Mouse (Mus musculus) MEL (cell line): Measurements from ENCODE around the gene Mpeg1. TPM values are rescaled to one million over a fixed set of nuclear protein-coding genes. Genes with fewer than 3 reads are reported as not detected.

ENCODE experiments used
- DNase-seq: peaks from one replicate; pipeline ENCODE4 v3.0.0; 2011; ENCODE audit warnings: low read depth, low spot score
- H3K27ac ChIP-seq: 2 replicates; pipeline ENCODE4 v1.5.1; 2012; ENCODE audit warnings: low read depth, mild to moderate bottlenecking, control low read depth, low read length, moderate library complexity; ENCODE audit not compliant: control insufficient read depth
- H3K27me3 ChIP-seq, 2 experiments: fragments of 150-350 bp in 1 of 2; sonication (generic) in 1 of 2; 2 replicates each; pipeline ENCODE4 v1.6.1; 2012; ENCODE audit warnings: low read length in 2 of 2, mild to moderate bottlenecking in 2 of 2, improper control_type of control experiment in 1 of 2, moderate library complexity in 1 of 2; ENCODE audit not compliant: insufficient read depth in 2 of 2, control insufficient read depth in 1 of 2
- H3K36me3 ChIP-seq, 2 experiments: 2 replicates each; pipeline ENCODE4 v1.6.1; 2012 to 2014; ENCODE audit warnings: low read length in 2 of 2, improper control_type of control experiment in 1 of 2, inconsistent platforms in 1 of 2, mild to moderate bottlenecking in 1 of 2; ENCODE audit not compliant: insufficient read depth in 2 of 2, control insufficient read depth in 1 of 2
- H3K4me1 ChIP-seq, 2 experiments: fragments of 150-350 bp in 1 of 2; sonication (generic) in 1 of 2; 2 replicates each; pipeline ENCODE4 v1.6.1; 2012; ENCODE audit warnings: low read length in 2 of 2, improper control_type of control experiment in 1 of 2, mild to moderate bottlenecking in 1 of 2; ENCODE audit not compliant: insufficient read depth in 2 of 2, control insufficient read depth in 1 of 2
- H3K4me3 ChIP-seq, 2 experiments: fragments of 150-350 bp in 1 of 2; sonication (generic) in 1 of 2; 2 replicates each; pipeline ENCODE4 v1.5.1; 2012; ENCODE audit warnings: low read depth in 2 of 2, low read length in 2 of 2, mild to moderate bottlenecking in 2 of 2, moderate library complexity in 2 of 2, control low read depth in 1 of 2, improper control_type of control experiment in 1 of 2; ENCODE audit not compliant: control insufficient read depth in 1 of 2, insufficient read depth in 1 of 2
- H3K79me2 ChIP-seq: 2 replicates; pipeline ENCODE4 v1.6.1; 2012; ENCODE audit warnings: mild to moderate bottlenecking, low read length, moderate library complexity; ENCODE audit not compliant: control insufficient read depth, poor library complexity, insufficient read depth
- H3K9ac ChIP-seq: 2 replicates; pipeline ENCODE4 v1.6.1; 2012; ENCODE audit warnings: low read depth, mild to moderate bottlenecking, control low read depth, low read length, moderate library complexity; ENCODE audit not compliant: control insufficient read depth, poor library complexity, severe bottlenecking
- H3K9me3 ChIP-seq: fragments of 150-350 bp; sonication (generic); replicated peaks from 2 replicates; pipeline ENCODE4 v1.6.1; 2012; ENCODE audit warnings: mild to moderate bottlenecking, low read length, improper control_type of control experiment, moderate library complexity; ENCODE audit not compliant: insufficient read depth
- BHLHE40 ChIP-seq: IDR thresholded peaks from 2 replicates; pipeline ENCODE4 v1.6.1; 2012; ENCODE audit warnings: low read depth, mild to moderate bottlenecking, inconsistent platforms, low read length, improper control_type of control experiment, borderline replicate concordance
- CTCF ChIP-seq, 3 experiments: IDR thresholded peaks in 2 of 3; conservative IDR thresholded peaks in 1 of 3; 2 replicates each; pipeline ENCODE4 v1.5.1; 2011 to 2012; ENCODE audit warnings: low read length in 3 of 3, low read depth in 2 of 3, mild to moderate bottlenecking in 2 of 3, improper control_type of control experiment in 1 of 3, inconsistent platforms in 1 of 3, mixed read lengths in 1 of 3, moderate library complexity in 1 of 3; ENCODE audit not compliant: control insufficient read depth in 1 of 3, insufficient read depth in 1 of 3, poor library complexity in 1 of 3, severe bottlenecking in 1 of 3
- E2F4 ChIP-seq: IDR thresholded peaks from 2 replicates; pipeline ENCODE4 v1.6.1; 2011; ENCODE audit warnings: low read depth, low read length, improper control_type of control experiment, borderline replicate concordance
- ELF1 ChIP-seq: IDR thresholded peaks from 2 replicates; pipeline ENCODE4 v1.6.1; 2014; ENCODE audit warnings: low read depth, mild to moderate bottlenecking, inconsistent platforms, low read length, improper control_type of control experiment, moderate library complexity
- EP300 ChIP-seq, 2 experiments: IDR thresholded peaks; 2 replicates each; pipeline ENCODE4 v1.6.1; 2011; ENCODE audit warnings: improper control_type of control experiment in 2 of 2, low read length in 2 of 2, low read depth in 1 of 2, mild to moderate bottlenecking in 1 of 2
- HCFC1 ChIP-seq: IDR thresholded peaks from 2 replicates; pipeline ENCODE4 v1.6.1; 2012; ENCODE audit warnings: low read depth, mild to moderate bottlenecking, inconsistent platforms, low read length, improper control_type of control experiment, moderate library complexity
- KAT2A ChIP-seq: conservative IDR thresholded peaks from 2 replicates; pipeline ENCODE4 v1.6.1; 2012; ENCODE audit warnings: low read depth, low read length, improper control_type of control experiment, inconsistent platforms
- MAX ChIP-seq: IDR thresholded peaks from 2 replicates; pipeline ENCODE4 v1.6.1; 2011; ENCODE audit warnings: low read length, improper control_type of control experiment
- MEF2A ChIP-seq: IDR thresholded peaks from 2 replicates; pipeline ENCODE4 v1.6.1; 2014; ENCODE audit warnings: low read depth, mild to moderate bottlenecking, inconsistent platforms, low read length, improper control_type of control experiment; ENCODE audit not compliant: poor library complexity, insufficient replicate concordance, severe bottlenecking; ENCODE audit errors: extremely low read depth
- MYB ChIP-seq: IDR thresholded peaks from 2 replicates; pipeline ENCODE4 v1.6.1; 2011; ENCODE audit warnings: mild to moderate bottlenecking, low read depth, low read length, improper control_type of control experiment
- MYC ChIP-seq: IDR thresholded peaks from 2 replicates; pipeline ENCODE4 v1.6.1; 2011; ENCODE audit warnings: low read depth, mild to moderate bottlenecking, low read length, improper control_type of control experiment, moderate library complexity
- NELFE ChIP-seq: IDR thresholded peaks from 2 replicates; pipeline ENCODE4 v1.6.1; 2011; ENCODE audit warnings: low read depth, low read length, improper control_type of control experiment
- NRF1 ChIP-seq: IDR thresholded peaks from 2 replicates; pipeline ENCODE4 v1.6.1; 2014; ENCODE audit warnings: low read depth, mild to moderate bottlenecking, inconsistent platforms, low read length, improper control_type of control experiment, moderate library complexity; ENCODE audit not compliant: poor library complexity, insufficient read depth, severe bottlenecking
- POLR2A ChIP-seq, 2 experiments: IDR thresholded peaks; 2 replicates each; pipeline ENCODE4 v1.6.1; 2011 to 2012; ENCODE audit warnings: low read length in 2 of 2, mild to moderate bottlenecking in 2 of 2, control low read depth in 1 of 2, improper control_type of control experiment in 1 of 2, low read depth in 1 of 2, moderate library complexity in 1 of 2; ENCODE audit not compliant: control insufficient read depth in 1 of 2, insufficient read depth in 1 of 2, poor library complexity in 1 of 2
- POLR2AphosphoS2 ChIP-seq: IDR thresholded peaks from 2 replicates; pipeline ENCODE4 v1.6.1; 2011; ENCODE audit warnings: low read length, improper control_type of control experiment
- RAD21 ChIP-seq: IDR thresholded peaks from 2 replicates; pipeline ENCODE4 v1.6.1; 2011; ENCODE audit warnings: mild to moderate bottlenecking, low read depth, low read length, improper control_type of control experiment
- RCOR1 ChIP-seq: IDR thresholded peaks from 2 replicates; pipeline ENCODE4 v1.6.1; 2012; ENCODE audit warnings: low read depth, mild to moderate bottlenecking, inconsistent platforms, low read length, improper control_type of control experiment
- SIN3A ChIP-seq: IDR thresholded peaks from 2 replicates; pipeline ENCODE4 v1.6.1; 2012; ENCODE audit warnings: low read length, improper control_type of control experiment, inconsistent platforms
- SMC3 ChIP-seq: IDR thresholded peaks from 2 replicates; pipeline ENCODE4 v1.6.1; 2011; ENCODE audit warnings: low read depth, low read length, improper control_type of control experiment
- TBP ChIP-seq: IDR thresholded peaks from 2 replicates; pipeline ENCODE4 v1.8.0; 2011; ENCODE audit warnings: low read depth, low read length, improper control_type of control experiment
- UBTF ChIP-seq: IDR thresholded peaks from 2 replicates; pipeline ENCODE4 v1.6.1; 2012; ENCODE audit warnings: low read depth, mild to moderate bottlenecking, inconsistent platforms, low read length, improper control_type of control experiment, moderate library complexity, borderline replicate concordance; ENCODE audit not compliant: insufficient read depth
- USF2 ChIP-seq, 2 experiments: IDR thresholded peaks; 2 replicates each; pipeline ENCODE4 v1.6.1; 2011 to 2012; ENCODE audit warnings: improper control_type of control experiment in 2 of 2, low read length in 2 of 2, borderline replicate concordance in 1 of 2, inconsistent platforms in 1 of 2, low read depth in 1 of 2, mild to moderate bottlenecking in 1 of 2; ENCODE audit not compliant: insufficient read depth in 1 of 2
- ZC3H11A ChIP-seq: IDR thresholded peaks from 2 replicates; pipeline ENCODE4 v1.6.1; 2012; ENCODE audit warnings: low read depth, mild to moderate bottlenecking, inconsistent platforms, low read length, improper control_type of control experiment
- ZKSCAN1 ChIP-seq: IDR thresholded peaks from 2 replicates; pipeline ENCODE4 v1.6.1; 2012; ENCODE audit warnings: low read depth, mild to moderate bottlenecking, inconsistent platforms, low read length, improper control_type of control experiment, moderate library complexity
- ZMIZ1 ChIP-seq: IDR thresholded peaks from 2 replicates; pipeline ENCODE4 v1.6.1; 2012; ENCODE audit warnings: low read depth, mild to moderate bottlenecking, inconsistent platforms, low read length, improper control_type of control experiment, moderate library complexity
- ZNF384 ChIP-seq: IDR thresholded peaks from 2 replicates; pipeline ENCODE4 v1.6.1; 2012; ENCODE audit warnings: low read depth, mild to moderate bottlenecking, inconsistent platforms, low read length, improper control_type of control experiment
- polyA plus RNA-seq, 2 experiments: library from polyadenylated mRNA; stranded (reverse) in 1 of 2; unstranded in 1 of 2; fragments of >175 nt in 1 of 2; fragments of >200 nt in 1 of 2; gene quantifications; 2 replicates each; pipeline versions ENCODE4 v1.2.1 to v1.2.4; 2012; ENCODE audit warnings: low replicate concordance in 2 of 2, low read depth in 1 of 2; ENCODE audit not compliant: insufficient read length in 2 of 2, insufficient read depth in 1 of 2, missing spikeins in 1 of 2
- total RNA-seq: library from RNA; depleted of rRNA; stranded (reverse); fragments of 300-350 nt; gene quantifications from 2 replicates; pipeline ENCODE4 v1.2.3, GENCODE M21; 2012

Mpeg1 gene
- total and polyA plus RNA-seq, 3 experiments, result 0.07 TPM; not detected in 2

GRCm38 (mm10) chr19:12427101-12427500, 33.5 kb upstream of the Mpeg1 start:
- TF ChIP-seq BHLHE40 (no peak), ZNF384 (no peak), ZC3H11A (no peak), ZMIZ1 (no peak), HCFC1 (no peak), RCOR1 (no peak), MAX (no peak), ELF1 (no peak), UBTF (no peak), E2F4 (no peak), TBP (no peak), RAD21 (no peak), SIN3A (no peak), CTCF (IDR thresholded peaks at IDR 0.05 in 2 of 3, conservative IDR thresholded peaks at IDR 0.05 in 1 of 3; ENCODE audit: control insufficient read depth in 1 of 3, insufficient read depth in 1 of 3, low read depth in 2 of 3, low read length in 3 of 3, poor library complexity in 1 of 3, severe bottlenecking in 1 of 3) (no peak), MYC (no peak), SMC3 (no peak), ZKSCAN1 (no peak), POLR2A (IDR thresholded peaks at IDR 0.05; ENCODE audit: control insufficient read depth in 1 of 2, insufficient read depth in 1 of 2, low read depth in 1 of 2, low read length in 2 of 2, poor library complexity in 1 of 2) (no peak)
- no peaks in the 10 kb centered on the region for H3K79me2 ChIP-seq
- no peaks in the 10 kb centered on the region for H3K4me1 ChIP-seq
- H3K36me3 ChIP-seq, result no peaks in the 10 kb centered on the region
- peaks cover 0 to 1% of the 10 kb centered on the region in 2 experiments; a peak in 1 of 4 replicates for H3K27me3 ChIP-seq
- no peaks in the 10 kb centered on the region for H3K9me3 ChIP-seq
- no peak for DNase-seq
- no peak overlapping the region for H3K4me3 ChIP-seq
- H3K27ac ChIP-seq, result no peak overlapping the region
- H3K9ac ChIP-seq, result no peak overlapping the region

GRCm38 (mm10) chr19:12427605-12428004, 33.0 kb upstream of the Mpeg1 start, which contains the start of gene Pfpl:
Gene Pfpl, plus strand, starts transcription at chr19:12427905.
- H3K27ac ChIP-seq, result no peak within 1 kb of the TSS
- no peaks in the 10 kb centered on the region for H3K79me2 ChIP-seq
- H3K36me3 ChIP-seq, result no peaks in the 10 kb centered on the region
- H3K4me3 ChIP-seq, result no peak within 1 kb of the TSS
- TF ChIP-seq POLR2AphosphoS2 (no peak), ZMIZ1 (no peak), E2F4 (no peak), MYC (no peak), CTCF (IDR thresholded peaks at IDR 0.05 in 2 of 3, conservative IDR thresholded peaks at IDR 0.05 in 1 of 3; ENCODE audit: control insufficient read depth in 1 of 3, insufficient read depth in 1 of 3, low read depth in 2 of 3, low read length in 3 of 3, poor library complexity in 1 of 3, severe bottlenecking in 1 of 3) (no peak), NELFE (no peak), KAT2A (no peak), EP300 (IDR thresholded peaks at IDR 0.05; ENCODE audit: low read depth in 1 of 2, low read length in 2 of 2) (no peak), ELF1 (no peak), MYB (no peak), POLR2A (IDR thresholded peaks at IDR 0.05; ENCODE audit: control insufficient read depth in 1 of 2, insufficient read depth in 1 of 2, low read depth in 1 of 2, low read length in 2 of 2, poor library complexity in 1 of 2) (no peak), USF2 (IDR thresholded peaks at IDR 0.05; ENCODE audit: borderline replicate concordance in 1 of 2, insufficient read depth in 1 of 2, low read depth in 1 of 2, low read length in 2 of 2) (no peak), UBTF (no peak), RCOR1 (no peak), BHLHE40 (no peak), RAD21 (no peak), NRF1 (no peak), SIN3A (no peak), ZC3H11A (no peak), MEF2A (no peak)
- H3K27me3 ChIP-seq, result peaks cover 0 to 1% of the 10 kb centered on the region in 2 experiments; a peak in 1 of 4 replicates
- no peaks in the 10 kb centered on the region for H3K4me1 ChIP-seq
- no peak within 1 kb of the TSS for H3K9ac ChIP-seq
- DNase-seq, result no peak
- H3K9me3 ChIP-seq, result no peaks in the 10 kb centered on the region
